Mouse (Mus musculus) testis, adult 2 months (tissue): Measurements from ENCODE around the gene Plk5.

Experiments used
- CTCF ChIP-seq: fragments of 200-500 bp; IDR thresholded peaks from 2 replicates; pipeline ENCODE4 v1.5.1; 2012; ENCODE audit warnings: low read depth, mild to moderate bottlenecking, inconsistent platforms, low read length, moderate library complexity; ENCODE audit not compliant: control insufficient read depth, insufficient read depth, insufficient replicate concordance
- POLR2A ChIP-seq: fragments of 200-500 bp; IDR thresholded peaks from 2 replicates; pipeline ENCODE4 v1.6.1; 2012; ENCODE audit warnings: low read depth, mild to moderate bottlenecking, inconsistent platforms, low read length, moderate library complexity; ENCODE audit not compliant: control insufficient read depth

GRCm38 (mm10) chr10:80317011-80317410 is 39.2 kb upstream of the Plk5 start:
- TF ChIP-seq CTCF (no peak), POLR2A (no peak; the same call in 1 of the 2 replicates)
